Mouse (Mus musculus): ENCODE results near the gene Tpbpa. TPM values are rescaled to one million over a fixed set of nuclear protein-coding genes. Genes with fewer than 3 reads are reported as not detected.
A peak's percentile ranks its signal among the peaks of the same experiment; 100 is the strongest.
"Not testable (repeated sequence)": the region's sequence is repeated elsewhere in the genome, so short reads cannot be mapped to it uniquely, and the experiment has no call there.

Gene Tpbpa
- total and polyA plus RNA-seq, 2 experiments from 2014 or later, result not detected

- Histone ChIP-seq H3K9me3 (ENCODE audit: low read length) (peaks cover 4% of the 10 kb centered on the region; the same call in 1 of the 2 replicates), H3K4me3 (ENCODE audit: low read depth, low read length) (no peak within 1 kb of the TSS), H3K4me2 (ENCODE audit: low read depth, low read length, poor library complexity, severe bottlenecking) (no peak within 1 kb of the TSS), H3K4me1 (ENCODE audit: insufficient read depth, low read length) (no peaks in the 10 kb centered on the region), H3K27ac (ENCODE audit: low read depth, low read length) (no peak within 1 kb of the TSS), H3K27me3 (ENCODE audit: insufficient read depth, low read length) (no peaks in the 10 kb centered on the region), H3K9ac (replicated peaks; ENCODE audit: low read length, poor library complexity, severe bottlenecking) (no peak within 1 kb of the TSS), H3K36me3 (ENCODE audit: insufficient read depth, low read length) (no peaks in the 10 kb centered on the region)
- WGBS, result 72% methylated on average over 3 of the region's 3 CpGs
- no peak for TF ChIP-seq CTCF (IDR thresholded peaks at IDR 0.05)
- no peak for ATAC-seq (ENCODE audit: low FRiP score)
- DNase-seq (ENCODE audit: low spot score), result peak; percentile 2
These were observed 44.5 kb downstream of the Tpbpa start, which contains the start of gene Ctla2b for GRCm38 (mm10) chr13:60897328-60897727. Gene Ctla2b (minus strand): TSS chr13:60897447.

GRCm38 (mm10) chr13:60896794-60897193 lies 45.0 kb downstream of the Tpbpa start, which contains the start of gene Gm49392:
Gene Gm49392 (minus strand): TSS chr13:60896894.
- not testable (repeated sequence) for ATAC-seq (ENCODE audit: low FRiP score); H3K9me3 ChIP-seq (ENCODE audit: low read length); H3K27me3 ChIP-seq (ENCODE audit: insufficient read depth, low read length); H3K4me3 ChIP-seq (ENCODE audit: low read depth, low read length); H3K27ac ChIP-seq (ENCODE audit: low read depth, low read length); H3K4me1 ChIP-seq (ENCODE audit: insufficient read depth, low read length); H3K36me3 ChIP-seq (ENCODE audit: insufficient read depth, low read length); DNase-seq (ENCODE audit: low spot score); H3K9ac ChIP-seq (replicated peaks; ENCODE audit: low read length, poor library complexity, severe bottlenecking); H3K4me2 ChIP-seq (ENCODE audit: low read depth, low read length, poor library complexity, severe bottlenecking)
- 82% methylated on average over 7 of the region's 8 CpGs for WGBS

- Histone ChIP-seq H3K27ac (ENCODE audit: low read depth, low read length) (no peak overlapping the region), H3K36me3 (ENCODE audit: insufficient read depth, low read length) (no peaks in the 10 kb centered on the region), H3K4me3 (ENCODE audit: low read depth, low read length) (no peak overlapping the region), H3K9ac (replicated peaks; ENCODE audit: low read length, poor library complexity, severe bottlenecking) (no peak overlapping the region), H3K9me3 (ENCODE audit: low read length) (peaks cover 4% of the 10 kb centered on the region; the same call in 1 of the 2 replicates), H3K4me2 (ENCODE audit: low read depth, low read length, poor library complexity, severe bottlenecking) (no peak overlapping the region), H3K4me1 (ENCODE audit: insufficient read depth, low read length) (no peaks in the 10 kb centered on the region), H3K27me3 (ENCODE audit: insufficient read depth, low read length) (no peaks in the 10 kb centered on the region)
- no peak for ATAC-seq (ENCODE audit: low FRiP score)
- TF ChIP-seq CTCF (IDR thresholded peaks at IDR 0.05), result no peak
- no peak for DNase-seq (ENCODE audit: low spot score)
These were observed 46.2 kb downstream of the Tpbpa start for GRCm38 (mm10) chr13:60895406-60896160.

- no peak for DNase-seq (ENCODE audit: low spot score)
- ATAC-seq (ENCODE audit: low FRiP score), result no peak
- H3K27me3 ChIP-seq (ENCODE audit: insufficient read depth, low read length), result no peaks in the 10 kb centered on the region
- no peak overlapping the region for H3K9ac ChIP-seq (replicated peaks; ENCODE audit: low read length, poor library complexity, severe bottlenecking)
- no peak for TF ChIP-seq CTCF (IDR thresholded peaks at IDR 0.05)
- H3K36me3 ChIP-seq (ENCODE audit: insufficient read depth, low read length), result no peaks in the 10 kb centered on the region
- H3K4me2 ChIP-seq (ENCODE audit: low read depth, low read length, poor library complexity, severe bottlenecking), result no peak overlapping the region
- H3K4me3 ChIP-seq (ENCODE audit: low read depth, low read length), result no peak overlapping the region
- no peak overlapping the region for H3K27ac ChIP-seq (ENCODE audit: low read depth, low read length)
- 92% methylated on average over 1 of the region's 1 CpGs for WGBS
- H3K4me1 ChIP-seq (ENCODE audit: insufficient read depth, low read length), result no peaks in the 10 kb centered on the region
- H3K9me3 ChIP-seq (ENCODE audit: low read length), result no peaks in the 10 kb centered on the region
These were observed 49.5 kb downstream of the Tpbpa start for GRCm38 (mm10) chr13:60892301-60892700.

Other genes with a start within 250 kb of the Tpbpa start
- gene BC051665, start 155.6 kb downstream of the Tpbpa start, total RNA-seq (2014; rRNA removed), result not detected in 2 replicates
- not detected in 2 replicates for gene BC051665, start 155.6 kb downstream of the Tpbpa start, polyA plus RNA-seq (2015; fragmentation: Nextera tagmentation; extraction: Ambion mirVana)
- not detected in 2 replicates for gene Ctsll3, start 139.1 kb downstream of the Tpbpa start, total RNA-seq (2014; rRNA removed)
- not detected in 2 replicates for gene Ctsll3, start 139.1 kb downstream of the Tpbpa start, polyA plus RNA-seq (2015; fragmentation: Nextera tagmentation; extraction: Ambion mirVana)
- gene 4930486L24Rik, start 77.5 kb downstream of the Tpbpa start, total RNA-seq (2014; rRNA removed), result 0.22 and 0.38 TPM in 2 replicates
- gene 4930486L24Rik, start 77.5 kb downstream of the Tpbpa start, polyA plus RNA-seq (2015; fragmentation: Nextera tagmentation; extraction: Ambion mirVana), result not detected in 2 replicates
- not detected in 2 replicates for gene Gm49392, start 45.1 kb downstream of the Tpbpa start, total RNA-seq (2014; rRNA removed)
- not detected in 2 replicates for gene Gm49392, start 45.1 kb downstream of the Tpbpa start, polyA plus RNA-seq (2015; fragmentation: Nextera tagmentation; extraction: Ambion mirVana)
- gene Ctla2b, start 44.5 kb downstream of the Tpbpa start, total RNA-seq (2014; rRNA removed), result 2.0 and 3.2 TPM in 2 replicates
- gene Ctla2b, start 44.5 kb downstream of the Tpbpa start, polyA plus RNA-seq (2015; fragmentation: Nextera tagmentation; extraction: Ambion mirVana), result 0.54 and 1.9 TPM in 2 replicates
- not detected in 2 replicates for gene Tpbpb, start 37.1 kb downstream of the Tpbpa start, total RNA-seq (2014; rRNA removed)
- not detected in 2 replicates for gene Tpbpb, start 37.1 kb downstream of the Tpbpa start, polyA plus RNA-seq (2015; fragmentation: Nextera tagmentation; extraction: Ambion mirVana)
- not detected in 2 replicates for gene Gm49393, start 6.4 kb downstream of the Tpbpa start, total RNA-seq (2014; rRNA removed)
- not detected in 2 replicates for gene Gm49393, start 6.4 kb downstream of the Tpbpa start, polyA plus RNA-seq (2015; fragmentation: Nextera tagmentation; extraction: Ambion mirVana)
- 6.0 and 10.1 TPM in 2 replicates for gene Gm49391, start 5.4 kb downstream of the Tpbpa start, total RNA-seq (2014; rRNA removed)
- 0.34 and 0.75 TPM in 2 replicates for gene Gm49391, start 5.4 kb downstream of the Tpbpa start, polyA plus RNA-seq (2015; fragmentation: Nextera tagmentation; extraction: Ambion mirVana)
- 8.5 and 13.0 TPM in 2 replicates for gene Ctla2a, start 5.4 kb downstream of the Tpbpa start, total RNA-seq (2014; rRNA removed)
- gene Ctla2a, start 5.4 kb downstream of the Tpbpa start, polyA plus RNA-seq (2015; fragmentation: Nextera tagmentation; extraction: Ambion mirVana), result 32.0 and 39.9 TPM in 2 replicates
- gene Ctsj, start 64.0 kb upstream of the Tpbpa start, total RNA-seq (2014; rRNA removed), result not detected in 2 replicates
- not detected in 2 replicates for gene Ctsj, start 64.0 kb upstream of the Tpbpa start, polyA plus RNA-seq (2015; fragmentation: Nextera tagmentation; extraction: Ambion mirVana)
- not detected in 2 replicates for gene Ctsq, start 98.6 kb upstream of the Tpbpa start, total RNA-seq (2014; rRNA removed)
- not detected in 2 replicates for gene Ctsq, start 98.6 kb upstream of the Tpbpa start, polyA plus RNA-seq (2015; fragmentation: Nextera tagmentation; extraction: Ambion mirVana)
- not detected in 2 replicates for gene Ctsr, start 222.3 kb upstream of the Tpbpa start, total RNA-seq (2014; rRNA removed)
- not detected in 2 replicates for gene Ctsr, start 222.3 kb upstream of the Tpbpa start, polyA plus RNA-seq (2015; fragmentation: Nextera tagmentation; extraction: Ambion mirVana)

Data from midbrain, postnatal 0 days (tissue).